Mouse (Mus musculus) cerebellum, postnatal 4 days (tissue): ENCODE measurements around the gene Tprg.
A peak's percentile ranks its signal among the peaks of the same experiment; 100 is the strongest.

Source experiments
- DNase-seq, 2 experiments: peaks; one replicate each; pipeline ENCODE4 v3.0.0; 2022; ENCODE audit warnings: low spot score in 2 of 2, mixed read lengths in 1 of 2

The Tprg gene

GRCm38 (mm10) chr16:25333279-25334219, 46.9 kb downstream of the Tprg start:
- DNase-seq: no peak

GRCm38 (mm10) chr16:25335058-25335703, 48.6 kb downstream of the Tprg start:
- DNase-seq: no peak

GRCm38 (mm10) chr16:25349626-25350025, 63.0 kb downstream of the Tprg start:
- DNase-seq: peak; percentile 35 to 72

GRCm38 (mm10) chr16:25367834-25368233, 81.2 kb downstream of the Tprg start:
- no peak for DNase-seq

GRCm38 (mm10) chr16:25369984-25370412, 83.4 kb downstream of the Tprg start:
- DNase-seq: no peak

GRCm38 (mm10) chr16:25374121-25374520, 87.5 kb downstream of the Tprg start:
- no peak for DNase-seq

GRCm38 (mm10) chr16:25374775-25375174, 88.2 kb downstream of the Tprg start:
- peak in 1 of 2 experiments; percentile 10 for DNase-seq

- peak; percentile 74 to 88 for DNase-seq
Measured at GRCm38 (mm10) chr16:25376720-25377373, 90.2 kb downstream of the Tprg start.

GRCm38 (mm10) chr16:25377695-25378094, 91.1 kb downstream of the Tprg start:
- DNase-seq: no peak

- DNase-seq: no peak
Measured at GRCm38 (mm10) chr16:25385498-25386192, 99.0 kb downstream of the Tprg start.

GRCm38 (mm10) chr16:25394676-25395075, 108.1 kb downstream of the Tprg start:
- DNase-seq: no peak

GRCm38 (mm10) chr16:25404156-25404555, 117.5 kb downstream of the Tprg start:
- peak in 1 of 2 experiments; percentile 40 for DNase-seq

GRCm38 (mm10) chr16:25407204-25407886, 120.7 kb downstream of the Tprg start:
- DNase-seq: peak in 1 of 2 experiments; percentile 4

- no peak for DNase-seq
Measured at GRCm38 (mm10) chr16:25408032-25408431, 121.4 kb downstream of the Tprg start.

GRCm38 (mm10) chr16:25411307-25411706, 124.7 kb downstream of the Tprg start:
- no peak for DNase-seq

GRCm38 (mm10) chr16:25413885-25414284, 127.3 kb downstream of the Tprg start:
- no peak for DNase-seq

GRCm38 (mm10) chr16:25415186-25415585, 128.6 kb downstream of the Tprg start:
- no peak for DNase-seq

GRCm38 (mm10) chr16:25417875-25418630, 131.4 kb downstream of the Tprg start:
- DNase-seq: no peak

GRCm38 (mm10) chr16:25422997-25423396, 136.4 kb downstream of the Tprg start:
- no peak for DNase-seq

- DNase-seq: no peak
Measured at GRCm38 (mm10) chr16:25424001-25424400, 137.4 kb downstream of the Tprg start.
